Mouse (Mus musculus): ENCODE data around the gene Fpr3.
"Not testable (repeated sequence)": the region's sequence is repeated elsewhere in the genome, so short reads cannot be mapped to it uniquely, and the experiment has no call there.

The Fpr3 gene

DNA sequence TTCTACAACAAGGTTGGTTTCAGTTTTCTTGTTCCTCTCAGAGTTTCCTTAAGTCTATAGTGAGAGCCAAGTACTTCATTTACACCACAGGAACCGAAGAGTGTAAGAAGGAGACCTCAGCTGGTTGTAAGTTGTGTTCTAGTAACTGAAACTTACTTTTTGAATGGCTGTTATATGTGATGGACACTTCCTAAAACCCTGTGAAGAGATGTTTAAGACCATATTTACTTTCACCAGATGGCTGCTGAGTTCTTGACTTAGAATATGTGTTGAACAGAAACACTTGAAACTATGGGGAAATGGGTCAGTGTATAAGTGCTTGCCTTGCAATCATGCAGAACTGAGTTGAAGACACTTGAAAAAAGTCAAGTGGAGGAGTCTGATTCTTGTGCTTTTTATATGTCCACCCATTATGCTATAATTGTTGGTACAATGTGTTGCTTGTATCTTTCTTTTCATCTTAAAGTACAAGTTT is at the start of gene Fpr3, which contains the start of gene Fpr2:
Fpr3 (plus strand) TSS at position 79 of the 475 bp plus-strand sequence.
Fpr2 (plus strand) TSS at position 51 of the 475 bp plus-strand sequence.
- DNase-seq (ENCODE audit: low spot score in 2 of 2): no peak

DNA sequence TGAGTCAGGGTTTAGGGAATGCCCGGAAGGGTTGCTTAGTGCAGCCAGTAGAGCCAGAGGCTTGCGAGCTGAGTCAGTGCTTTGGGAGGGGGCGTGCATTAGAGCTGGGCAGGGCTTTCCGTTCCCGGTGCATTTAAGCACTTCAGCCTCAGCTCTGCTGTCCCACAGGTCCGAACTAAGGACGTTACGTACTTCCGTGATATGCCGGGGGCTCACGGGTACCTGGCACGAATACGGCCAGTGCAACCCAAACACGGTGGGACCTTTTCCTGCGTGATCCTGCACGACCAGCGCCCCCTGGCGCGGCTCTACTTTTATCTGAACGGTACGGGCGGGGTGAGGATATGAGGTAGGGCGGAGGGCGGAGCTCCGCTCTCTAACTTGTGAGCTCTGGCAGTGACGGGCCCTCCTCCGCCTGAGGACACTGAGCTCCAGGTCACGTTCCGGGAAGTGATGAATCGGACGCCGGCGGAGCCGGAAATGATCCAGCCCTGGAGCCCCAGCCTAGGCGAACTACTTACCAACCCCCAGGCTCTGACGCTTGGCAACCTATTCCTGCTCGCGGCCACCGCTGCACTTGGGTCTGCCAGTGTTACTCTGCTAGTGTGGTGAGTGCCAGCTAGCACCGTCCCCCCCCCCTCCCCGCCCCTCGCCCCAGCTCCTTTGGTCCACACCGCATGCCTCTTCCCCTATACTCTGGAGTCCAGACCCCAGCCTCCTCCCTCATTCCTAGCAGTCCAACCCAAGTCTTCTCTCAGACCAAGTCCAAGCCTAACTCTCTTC is 49.5 kb upstream of the Fpr3 start:
- DNase-seq (ENCODE audit: low spot score in 2 of 2): peak; percentile 96 to 97

DNA sequence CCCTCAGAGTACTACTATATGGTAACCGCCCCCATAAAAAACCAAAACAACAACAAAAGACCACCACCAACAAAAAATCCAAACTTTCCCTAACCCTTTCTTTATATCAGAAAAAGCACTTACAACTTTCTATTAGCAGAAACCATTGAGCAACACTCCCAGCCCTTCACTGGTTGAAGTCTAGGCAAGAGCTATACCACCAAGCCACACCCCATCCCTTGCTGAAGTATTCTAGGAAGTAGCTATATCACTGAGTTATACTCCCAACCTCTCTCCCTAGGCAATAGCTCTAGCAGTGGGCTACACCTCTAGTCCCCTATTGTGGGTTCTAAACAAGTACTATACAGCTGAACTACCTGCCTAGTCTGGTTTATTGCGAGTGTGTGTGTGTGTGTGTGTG is 48.4 kb upstream of the Fpr3 start:
- no peak for DNase-seq (ENCODE audit: low spot score in 2 of 2)

DNA sequence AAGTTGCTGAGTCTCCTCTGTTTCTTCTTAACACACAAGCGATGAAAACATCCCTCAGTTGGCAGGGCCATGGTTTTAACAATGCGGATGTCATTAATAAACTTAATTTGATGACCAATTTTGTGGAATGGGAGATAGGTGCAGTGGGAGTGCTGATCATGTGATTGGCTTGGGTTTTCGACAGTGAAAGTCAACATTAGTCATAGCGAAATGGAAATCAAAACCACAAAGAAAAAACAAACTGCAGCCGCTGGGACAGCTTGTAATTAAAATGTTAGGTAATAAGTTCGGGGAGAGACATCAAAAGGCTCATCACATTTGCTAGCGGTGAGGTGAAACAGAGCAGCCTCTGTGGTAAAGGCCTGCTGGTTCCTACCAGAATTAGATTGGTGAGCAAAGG is 46.9 kb upstream of the Fpr3 start:
- DNase-seq (ENCODE audit: low spot score in 2 of 2): no peak

DNA sequence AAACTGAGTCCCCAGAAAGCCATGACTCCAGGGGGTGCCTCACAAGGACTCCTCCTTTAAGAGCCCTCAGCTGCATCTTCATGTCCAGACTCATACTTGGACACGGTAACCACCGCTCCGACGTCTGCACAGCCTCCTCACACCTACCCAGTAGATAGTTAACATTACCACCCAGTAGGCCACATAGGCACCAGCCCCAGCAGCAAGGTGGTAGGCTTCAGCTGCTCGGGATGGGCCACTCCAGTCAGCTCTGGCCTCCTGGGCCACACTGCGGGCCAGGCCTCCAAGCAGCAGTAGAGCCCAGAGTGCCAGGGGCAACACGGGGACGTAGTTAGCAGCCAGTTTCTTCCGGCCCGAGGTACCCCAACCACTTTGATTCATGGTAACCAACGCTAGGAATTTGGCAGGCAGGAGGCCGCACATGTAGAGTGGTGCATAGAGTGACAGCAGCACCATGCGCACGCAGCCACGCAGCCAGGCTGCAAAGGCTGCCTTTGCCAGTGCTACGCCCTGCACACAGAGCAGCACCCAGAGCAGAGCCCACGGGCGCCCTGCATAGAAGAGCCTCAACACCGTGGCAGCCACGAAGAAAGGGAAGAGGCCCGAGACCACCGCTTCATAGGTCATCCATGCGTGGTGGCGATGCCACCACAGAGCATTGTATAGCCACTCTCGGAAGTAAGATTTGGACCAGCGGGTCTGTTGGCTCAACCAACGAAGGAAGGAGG is 44.0 kb upstream of the Fpr3 start:
- DNase-seq (ENCODE audit: low spot score in 2 of 2): no peak

DNA sequence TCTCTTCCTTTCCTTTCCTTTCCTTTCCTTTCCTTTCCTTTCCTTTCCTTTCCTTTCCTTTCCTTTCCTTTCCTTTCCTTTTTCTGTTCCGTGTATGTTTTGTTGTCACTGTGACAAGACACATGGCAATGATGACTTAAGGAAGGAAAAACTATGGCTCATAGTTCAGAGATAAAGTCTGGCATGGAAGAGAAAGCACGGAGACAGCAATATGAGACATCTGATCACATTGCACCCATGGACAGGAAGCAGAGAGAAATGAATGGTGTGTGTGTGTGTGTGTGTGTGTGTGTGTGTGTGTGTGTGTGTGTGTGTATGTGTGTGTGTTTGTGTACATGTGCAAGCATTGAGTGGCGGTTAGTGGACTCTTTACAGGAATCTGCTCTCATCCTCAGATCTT is 43.0 kb upstream of the Fpr3 start:
- DNase-seq (ENCODE audit: low spot score in 2 of 2): not testable (repeated sequence)

DNA sequence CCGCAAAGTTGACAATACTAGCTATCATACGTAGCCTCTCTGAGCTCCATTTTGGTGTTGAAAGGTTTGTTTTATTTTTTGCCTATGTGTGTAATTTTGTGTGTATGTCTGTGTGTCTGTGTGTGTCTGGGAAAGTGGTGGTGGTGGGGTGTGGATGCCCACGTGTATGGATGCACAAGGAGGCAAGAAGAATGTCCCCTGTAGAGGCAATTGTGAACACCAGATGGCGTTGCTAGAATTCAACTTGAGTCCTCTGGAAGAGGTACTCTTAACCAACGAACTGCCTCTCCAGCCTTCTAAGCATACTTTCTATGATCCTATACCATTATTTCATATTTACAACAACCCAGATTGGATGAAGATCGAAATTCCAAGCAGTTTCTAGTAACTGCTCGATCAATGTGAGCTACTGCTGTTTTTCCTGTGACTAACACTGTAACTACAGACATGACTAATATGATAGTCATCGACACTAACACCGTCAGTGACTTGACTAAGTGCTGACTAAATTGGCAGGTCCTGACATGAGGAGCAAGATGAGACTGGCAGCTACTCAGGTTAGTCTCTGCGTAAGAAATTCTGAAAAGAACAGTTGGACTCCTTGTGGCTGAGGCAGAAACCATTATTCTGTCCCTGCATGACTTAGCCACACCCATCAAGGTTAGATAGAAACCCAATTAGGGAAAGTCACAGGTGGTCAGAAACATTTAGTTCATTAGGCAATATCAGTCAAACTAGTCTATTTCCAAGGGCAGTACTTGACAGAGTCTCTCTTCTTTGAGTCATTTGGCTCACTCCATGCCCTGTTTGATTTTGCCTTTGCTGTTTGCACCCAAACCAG is 42.2 kb upstream of the Fpr3 start:
- no peak for DNase-seq (ENCODE audit: low spot score in 2 of 2)

DNA sequence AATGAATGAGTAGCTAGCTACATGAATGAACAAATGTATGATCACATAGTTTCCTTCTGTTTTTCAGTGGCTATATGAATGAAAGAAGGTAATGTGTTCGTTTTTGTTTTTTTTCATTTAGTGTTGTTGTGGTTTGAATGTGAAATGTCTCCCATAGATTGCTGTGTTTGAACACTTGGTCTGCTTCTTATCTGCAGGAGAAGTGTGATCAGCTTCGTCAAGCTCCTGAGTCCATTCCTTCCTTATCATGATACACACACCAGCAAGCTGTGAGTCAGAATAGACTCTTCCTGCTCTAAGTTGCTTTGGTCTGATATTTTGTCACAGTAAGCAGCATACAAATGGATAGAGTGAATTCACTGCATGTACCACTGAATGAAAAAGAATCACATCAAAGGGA is 38.7 kb upstream of the Fpr3 start:
- DNase-seq (ENCODE audit: low spot score in 2 of 2): no peak

DNA sequence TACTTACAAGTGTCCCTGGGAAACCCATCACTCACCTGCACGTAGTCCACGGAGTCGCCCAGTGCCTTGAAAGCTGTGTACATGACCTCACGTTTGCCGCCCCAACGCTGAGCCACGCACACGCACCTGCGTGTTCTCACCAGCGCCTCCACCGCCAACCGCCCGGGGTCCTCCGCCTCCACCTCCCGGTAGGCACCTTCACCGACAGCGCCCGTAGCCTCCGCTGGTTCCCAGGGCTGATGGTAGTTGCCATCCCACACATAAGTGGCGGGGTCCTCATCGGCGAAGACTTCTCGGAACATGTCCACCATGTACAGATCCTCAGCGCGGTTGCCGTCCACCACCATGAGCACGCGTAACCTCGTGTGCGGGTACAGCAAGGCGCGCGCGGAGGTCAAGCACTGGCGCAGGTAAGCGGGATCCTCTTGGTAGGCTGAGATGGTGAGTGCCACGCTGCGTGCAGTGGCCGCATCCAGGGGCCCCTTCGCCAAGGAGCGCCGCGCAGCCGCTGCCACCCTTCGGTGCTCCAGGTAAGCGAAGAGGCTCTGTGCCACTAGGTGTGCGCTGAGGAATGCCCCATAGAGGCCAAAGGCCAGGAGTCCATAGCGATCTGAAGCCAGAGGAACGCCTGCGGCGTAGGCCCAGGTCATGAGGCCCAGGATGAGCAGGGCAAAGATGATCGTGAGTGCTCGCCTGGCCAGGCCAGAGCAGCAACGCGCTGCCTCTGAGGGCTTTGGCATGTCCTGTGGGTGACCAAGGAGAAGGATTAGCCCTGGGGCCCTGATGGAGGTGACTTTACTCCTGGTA is 37.5 kb upstream of the Fpr3 start:
- peak in 1 of 2 experiments; percentile 48 for DNase-seq (ENCODE audit: low spot score in 2 of 2)

DNA sequence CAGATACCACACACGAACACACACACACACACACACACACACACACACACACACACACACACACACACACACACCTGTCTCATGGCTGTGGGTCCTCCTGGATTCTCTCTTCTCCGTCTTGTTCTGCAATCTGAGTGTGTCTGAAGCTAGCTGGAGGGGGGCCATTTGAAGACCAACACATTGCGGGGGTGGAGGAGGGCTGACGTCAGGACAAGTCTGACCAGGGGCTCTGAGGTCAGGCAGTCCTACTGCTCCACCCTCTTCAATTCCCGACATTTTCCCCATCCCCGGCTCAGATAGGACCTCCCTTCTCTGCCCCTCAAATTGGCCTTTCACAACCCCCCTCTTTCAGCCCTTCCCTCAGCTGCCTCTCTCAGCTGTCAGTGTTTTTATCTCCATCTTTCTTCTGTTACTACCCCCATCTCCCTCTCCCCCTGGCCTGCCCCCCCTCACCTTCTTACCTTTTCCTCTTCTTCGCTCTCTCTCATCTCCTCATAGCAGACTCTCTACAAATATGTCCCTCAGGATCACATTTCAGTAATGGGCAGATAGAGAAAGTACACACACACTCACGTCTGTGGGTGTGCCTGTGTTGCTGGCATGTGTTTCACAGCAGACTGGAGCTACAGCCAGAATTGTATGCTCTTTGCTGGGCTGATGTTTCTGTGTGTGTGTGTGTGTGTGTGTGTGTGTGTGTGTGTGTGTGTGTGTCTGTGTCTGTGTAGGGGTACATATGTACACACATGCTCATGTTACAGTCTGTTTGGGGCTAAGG is 32.4 kb upstream of the Fpr3 start, which contains the start of gene Has1:
Has1 (minus strand) TSS at position 142 of the 775 bp plus-strand sequence.
- DNase-seq (ENCODE audit: low spot score in 2 of 2): no peak

DNA sequence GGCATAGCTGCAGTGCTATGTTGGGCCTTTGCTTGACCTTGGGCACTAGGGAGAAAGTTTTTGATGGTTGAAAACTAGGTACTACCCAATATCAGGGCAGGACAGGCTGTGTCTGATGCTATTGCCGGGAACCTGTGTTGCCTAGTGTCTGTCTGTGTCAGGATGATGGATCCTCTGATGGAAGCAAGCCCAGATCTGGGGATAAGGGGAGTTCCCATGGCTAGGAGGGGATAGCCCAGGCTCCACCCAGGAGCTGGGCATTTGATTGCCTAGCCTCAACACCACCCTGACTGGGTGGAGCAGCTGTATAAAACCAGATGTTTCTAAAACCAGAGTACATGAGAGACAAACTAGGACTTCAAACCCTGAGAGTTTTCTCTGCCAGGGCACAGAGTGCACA is 31.0 kb upstream of the Fpr3 start:
- DNase-seq (ENCODE audit: low spot score in 2 of 2): no peak

DNA sequence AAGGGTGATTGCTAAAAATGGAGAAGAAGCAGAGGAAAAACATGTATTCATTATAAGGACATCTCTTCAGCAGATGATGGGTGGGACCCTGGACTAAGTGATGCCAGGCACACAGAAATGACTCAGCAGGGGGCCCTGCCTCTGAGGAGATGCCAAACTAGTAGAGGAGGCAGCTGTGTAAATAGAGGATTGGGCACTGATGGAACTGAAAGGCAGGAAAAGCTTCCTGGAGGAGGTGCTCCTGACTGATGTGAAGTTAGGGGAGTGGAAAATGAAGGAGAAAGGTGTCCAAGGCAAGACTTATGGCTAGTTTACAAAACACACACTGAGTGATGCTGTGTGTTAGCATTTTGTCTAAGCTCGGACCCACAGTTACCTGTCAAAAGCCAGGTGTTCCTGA is 30.2 kb upstream of the Fpr3 start:
- DNase-seq (ENCODE audit: low spot score in 2 of 2): no peak

DNA sequence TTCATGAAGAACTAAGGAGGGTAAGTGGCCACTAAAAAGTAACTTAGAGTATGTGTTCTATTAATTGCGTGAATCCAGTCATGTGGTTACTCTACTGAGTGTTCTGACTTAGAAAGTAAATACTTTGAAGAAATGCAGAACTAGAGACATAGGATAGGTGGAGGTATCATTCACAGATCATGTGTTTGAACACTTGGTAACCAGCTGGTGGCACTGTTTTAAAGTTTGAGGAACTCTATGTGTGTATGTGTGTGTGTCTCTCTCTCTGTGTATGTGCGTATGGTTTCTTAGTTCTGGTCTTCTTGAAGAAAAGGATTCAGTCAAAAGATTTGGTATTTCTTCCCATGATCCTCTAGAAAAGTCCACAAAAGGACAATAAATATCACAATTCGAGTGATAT is 27.5 kb upstream of the Fpr3 start:
- no peak for DNase-seq (ENCODE audit: low spot score in 2 of 2)

DNA sequence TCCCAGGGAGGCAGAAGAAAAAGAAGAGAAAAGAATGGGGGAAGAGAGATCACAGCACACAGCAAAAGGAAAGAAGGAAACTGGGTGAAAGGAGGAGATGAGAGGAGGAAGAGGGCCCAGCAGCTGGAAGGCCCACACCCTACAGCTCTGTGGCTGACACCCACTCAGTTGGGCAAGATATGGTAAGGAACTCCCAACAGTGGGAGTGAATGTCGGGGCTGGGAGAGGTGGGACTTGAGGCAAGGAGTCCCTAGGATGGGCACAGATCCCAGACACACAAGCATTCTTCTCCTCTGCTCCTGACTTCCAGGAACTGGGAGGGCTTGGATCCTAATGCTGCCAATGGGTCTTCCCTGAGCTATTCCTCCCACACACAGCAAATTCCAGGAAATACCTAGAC is 25.3 kb upstream of the Fpr3 start:
- DNase-seq (ENCODE audit: low spot score in 2 of 2): no peak

DNA sequence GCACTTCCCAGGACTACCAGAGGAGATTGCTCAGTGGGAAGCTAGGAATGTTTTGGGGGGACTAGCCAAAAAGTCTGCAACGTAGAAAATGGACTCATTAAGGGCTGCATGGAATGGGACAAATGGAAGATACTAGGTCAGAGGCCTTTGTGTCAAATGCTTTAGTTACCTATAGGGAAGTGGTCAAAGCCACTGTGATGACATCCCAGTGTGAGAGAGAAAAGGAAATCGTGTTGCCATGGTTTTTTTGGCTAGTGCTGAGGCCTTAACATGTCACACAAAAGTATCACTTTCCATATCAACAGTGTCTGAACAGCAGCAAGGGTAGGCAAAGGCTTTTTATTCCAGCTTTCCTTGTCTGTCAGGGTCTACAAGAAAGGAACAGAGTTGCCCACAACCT is 22.5 kb upstream of the Fpr3 start:
- no peak for DNase-seq (ENCODE audit: low spot score in 2 of 2)

DNA sequence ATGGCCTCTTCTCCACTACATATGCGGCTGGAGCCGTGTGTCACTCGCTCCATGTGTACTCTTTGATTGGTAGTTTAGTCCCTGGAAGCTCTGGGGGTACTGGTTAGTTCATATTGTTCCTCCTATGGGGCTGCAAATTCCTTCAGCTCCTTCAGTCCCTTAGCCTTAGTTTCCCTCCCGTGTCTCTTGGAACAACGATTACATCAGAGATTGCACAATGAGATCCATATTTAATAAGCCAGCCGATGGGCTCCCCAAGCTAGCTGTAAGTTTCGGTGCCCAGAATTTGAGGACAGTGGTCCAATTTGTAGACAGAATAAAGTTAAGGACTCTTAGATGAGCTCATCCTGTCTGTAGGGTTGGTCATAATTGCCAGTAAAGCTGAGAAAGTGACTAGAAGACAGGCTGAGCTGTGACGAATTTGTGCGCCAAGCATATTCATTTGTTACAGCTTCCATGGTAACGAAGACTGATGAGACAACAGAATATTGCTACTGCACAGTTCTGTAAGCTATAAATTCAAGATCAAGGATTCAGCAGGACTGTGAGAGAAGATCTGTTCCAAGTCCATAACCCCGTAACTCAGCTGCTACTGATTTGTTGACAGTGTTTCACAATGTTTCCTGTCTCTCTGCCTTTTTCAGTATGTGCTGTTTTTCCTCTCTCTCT is 20.7 kb upstream of the Fpr3 start:
- peak; percentile 36 to 57 for DNase-seq (ENCODE audit: low spot score in 2 of 2)

DNA sequence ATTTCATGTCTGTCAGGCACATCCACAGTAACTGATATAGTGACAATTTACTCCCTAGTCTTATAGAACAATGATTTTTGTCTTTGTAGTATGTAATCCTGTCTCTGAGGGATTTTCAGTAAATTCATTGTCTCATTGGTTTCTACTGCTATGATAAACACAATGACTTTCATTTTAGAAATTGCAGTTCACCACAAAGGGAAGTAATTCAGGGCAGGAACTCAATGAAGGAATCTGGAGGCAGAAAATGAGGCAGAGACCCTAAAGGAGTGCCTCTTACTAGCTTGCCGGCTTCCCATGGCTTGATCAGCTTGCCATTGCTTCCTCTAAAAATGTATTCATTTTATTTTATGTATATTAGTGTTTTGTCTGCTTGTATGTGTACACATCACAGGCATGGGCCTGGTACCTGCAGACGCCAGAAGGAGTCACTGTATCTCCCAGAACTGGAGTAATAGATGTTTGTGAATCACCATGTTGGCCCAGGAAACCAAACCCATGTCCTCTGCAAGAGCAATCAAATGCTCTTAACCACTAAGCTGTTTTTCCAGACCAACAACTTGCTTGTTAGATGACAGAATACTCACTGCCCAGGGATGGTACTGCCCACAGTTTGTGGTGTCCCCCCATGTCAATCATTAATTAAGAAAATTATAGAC is 16.6 kb upstream of the Fpr3 start:
- DNase-seq (ENCODE audit: low spot score in 2 of 2): no peak

DNA sequence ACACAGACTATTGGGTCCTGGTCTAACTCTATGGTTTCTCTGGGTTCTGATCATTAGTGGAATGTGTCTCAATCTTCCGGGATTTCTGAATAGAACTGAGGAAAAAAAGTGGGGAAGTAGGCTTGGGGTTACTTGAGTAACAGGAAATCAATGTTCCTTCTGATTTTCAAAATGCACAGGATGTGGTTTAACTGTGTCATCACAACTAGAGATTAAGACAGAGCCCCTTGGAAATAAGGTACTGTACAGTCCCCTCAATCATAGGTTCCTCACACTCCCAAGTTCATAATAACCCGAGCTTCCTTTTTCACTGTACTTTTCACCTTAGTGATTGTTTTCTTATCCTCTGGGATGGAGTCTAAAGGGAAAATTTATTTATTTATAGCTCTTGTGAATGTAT is 16.0 kb upstream of the Fpr3 start:
- DNase-seq (ENCODE audit: low spot score in 2 of 2): no peak

DNA sequence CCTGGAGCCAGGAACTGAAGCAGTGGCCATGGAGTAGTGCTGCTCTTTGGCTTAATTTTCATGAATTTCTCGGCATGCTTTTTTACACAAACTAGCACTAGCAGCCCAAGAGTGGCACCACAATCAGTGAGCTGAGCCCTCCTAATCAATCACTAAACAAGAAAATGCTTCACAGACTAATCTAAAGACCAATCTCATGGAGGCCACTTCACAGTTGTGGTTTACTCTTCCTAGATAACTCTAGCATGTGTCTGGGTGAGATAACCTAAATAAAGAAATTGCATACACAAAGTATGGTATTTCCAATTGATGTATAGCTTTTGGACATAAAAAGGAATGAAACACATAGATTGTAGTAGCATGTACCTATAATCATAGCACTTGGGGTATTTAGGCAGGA is 8.3 kb upstream of the Fpr3 start:
- no peak for DNase-seq (ENCODE audit: low spot score in 2 of 2)

Measured in right cerebral cortex, postnatal 10 days (tissue).